In the genomic region with DNA sequence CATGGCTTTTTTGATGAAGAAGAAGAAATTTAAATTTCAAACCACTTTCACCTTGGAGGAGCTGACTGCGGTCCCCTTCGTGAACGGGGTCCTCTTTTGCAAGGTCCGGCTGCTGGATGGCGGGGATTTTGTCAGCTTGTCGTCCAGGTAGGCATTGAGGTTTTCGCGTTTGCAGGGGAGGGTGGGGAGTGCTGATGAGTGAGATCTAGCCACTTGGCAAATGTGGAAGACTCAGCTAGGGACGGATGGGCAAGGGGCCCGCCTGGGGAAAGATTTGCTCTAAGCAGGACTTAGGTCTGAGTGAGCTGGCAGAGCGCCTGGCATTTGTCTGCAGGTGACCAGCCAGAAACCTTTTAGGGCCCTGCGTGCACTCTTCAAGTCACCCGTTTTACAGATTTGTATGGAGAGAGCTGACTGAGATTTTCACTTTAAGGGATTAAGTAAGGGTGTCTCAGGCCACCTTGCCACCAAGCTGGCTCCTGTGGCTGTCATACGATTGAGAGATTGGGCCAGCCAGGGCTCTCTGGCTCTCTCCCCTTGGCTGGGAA, we compare ENCODE assay signal across 8 mouse cellular contexts. TPM values are rescaled to one million over a fixed set of nuclear protein-coding genes. Genes with fewer than 3 reads are reported as not detected.
DNase-seq lines count a peak whose midpoint lies in the region; ATAC-seq and TF ChIP-seq lines count a peak whose summit lies in the region.

No protein-coding gene starts in this region.

- peak overlapping the region; percentile 74 for H3K4me3 ChIP-seq in gastrocnemius, adult 2 months
- peak overlapping the region; percentile 67 to 86 (median 69) for H3K4me3 ChIP-seq in CH12.LX (replicated peaks in 1 of 3; ENCODE audit: low read depth in 2 of 3, low read length in 2 of 3, poor library complexity in 1 of 3)
- H3K4me3 ChIP-seq in embryonic facial prominence, embryonic 10.5 days, result peak overlapping the region; percentile 80
- H3K4me3 ChIP-seq in hindbrain, embryonic 15.5 days, result peak overlapping the region; percentile 87
- H3K4me3 ChIP-seq in liver, embryonic 12.5 days, result peak overlapping the region; percentile 76
- peak overlapping the region; percentile 74 for H3K4me3 ChIP-seq in olfactory bulb, adult 2 months (ENCODE audit: insufficient read depth, low read depth, low read length)

- peaks cover 12 to 31% of the 10 kb centered on the region in 2 experiments for H3K4me1 ChIP-seq in CH12.LX (ENCODE audit: control insufficient read depth in 1 of 2, insufficient read depth in 2 of 2)
- peaks cover 79% of the 10 kb centered on the region for H3K4me1 ChIP-seq in embryonic facial prominence, embryonic 10.5 days
- peaks cover 55% of the 10 kb centered on the region for H3K4me1 ChIP-seq in hindbrain, embryonic 15.5 days (replicated peaks)
- H3K4me1 ChIP-seq in liver, embryonic 12.5 days, result peaks cover 39% of the 10 kb centered on the region
- peaks cover 28% of the 10 kb centered on the region for H3K4me1 ChIP-seq in olfactory bulb, adult 2 months (ENCODE audit: control insufficient read depth, insufficient read depth, low read length)

- H3K79me2 ChIP-seq in CH12.LX (replicated peaks; ENCODE audit: control insufficient read depth, extremely low read depth, insufficient read depth, poor library complexity, severe bottlenecking), result no peaks in the 10 kb centered on the region; the same call in 1 of the 2 replicates

- peak overlapping the region; percentile 89 for H3K4me2 ChIP-seq in CH12.LX (ENCODE audit: insufficient read depth, low read depth, poor library complexity, severe bottlenecking)
- H3K4me2 ChIP-seq in hindbrain, embryonic 15.5 days, result peak overlapping the region; percentile 71
- peak overlapping the region; percentile 100 for H3K4me2 ChIP-seq in liver, embryonic 12.5 days

- peaks cover 9% of the 10 kb centered on the region for H3K27me3 ChIP-seq in CH12.LX (replicated peaks)
- no peaks in the 10 kb centered on the region for H3K27me3 ChIP-seq in embryonic facial prominence, embryonic 10.5 days (replicated peaks; ENCODE audit: low read depth, poor library complexity, severe bottlenecking)
- H3K27me3 ChIP-seq in hindbrain, embryonic 15.5 days, result no peaks in the 10 kb centered on the region
- H3K27me3 ChIP-seq in liver, embryonic 12.5 days (replicated peaks), result peaks cover 66% of the 10 kb centered on the region

- no peak for TF ChIP-seq CTCF in gastrocnemius, adult 2 months (IDR thresholded peaks at IDR 0.05)
- TF ChIP-seq CTCF in CH12.LX (conservative IDR thresholded peaks at IDR 0.05 in 1 of 2, IDR thresholded peaks at IDR 0.05 in 1 of 2; ENCODE audit: low read depth in 2 of 2, low read length in 2 of 2), result no peak
- TF ChIP-seq CTCF in olfactory bulb, adult 2 months (IDR thresholded peaks at IDR 0.05; ENCODE audit: insufficient read depth, low read depth, low read length), result no peak

- no peak for TF ChIP-seq EP300 in CH12.LX (IDR thresholded peaks at IDR 0.05; ENCODE audit: low read length)

- peak overlapping the region; percentile 61 for H3K9ac ChIP-seq in CH12.LX (ENCODE audit: insufficient read depth, low read depth)
- peak overlapping the region; percentile 87 for H3K9ac ChIP-seq in hindbrain, embryonic 15.5 days
- peak overlapping the region; percentile 79 for H3K9ac ChIP-seq in liver, embryonic 12.5 days

- DNase-seq in gastrocnemius, adult 2 months, result peak; percentile 51
- no peak for DNase-seq in gastrocnemius, postnatal 25 days
- no peak for DNase-seq in CH12.LX (ENCODE audit: extremely low read depth)
- peak; percentile 24 for DNase-seq in embryonic facial prominence, embryonic 10.5 days (ENCODE audit: low spot score)

- no peak for TF ChIP-seq RAD21 in CH12.LX (IDR thresholded peaks at IDR 0.05; ENCODE audit: low read depth, low read length)

- peaks cover 0 to 3% of the 10 kb centered on the region in 2 experiments for H3K36me3 ChIP-seq in CH12.LX (replicated peaks in 1 of 2; ENCODE audit: control insufficient read depth in 1 of 2, insufficient read depth in 1 of 2, low read length in 1 of 2)
- H3K36me3 ChIP-seq in embryonic facial prominence, embryonic 10.5 days (replicated peaks), result 0 out of 2 replicates have a peak, but pooled peaks cover 4% of the 10 kb centered on the region
- H3K36me3 ChIP-seq in hindbrain, embryonic 15.5 days, result no peaks in the 10 kb centered on the region
- H3K36me3 ChIP-seq in liver, embryonic 12.5 days, result no peaks in the 10 kb centered on the region

- intact Hi-C loops in gastrocnemius, adult 2 months (cut with DNase I), result no loop called here

- no peak for ATAC-seq in hindbrain, embryonic 15.5 days (ENCODE audit: low FRiP score, low read depth)
- ATAC-seq in liver, embryonic 12.5 days, result no peak
- no peak for ATAC-seq in granulocyte monocyte progenitor cell, adult 5-6 weeks (replicated peaks; ENCODE audit: poor library complexity, severe bottlenecking)

- dilution Hi-C loops in CH12.LX (cut with MboI; ENCODE audit: extremely low pct_ligation_motif_present, extremely low pct_unique_long_range_greater_than_20kb, low sequenced_read_pairs), result no loop called here

- no peak for TF ChIP-seq POLR2A in CH12.LX (IDR thresholded peaks at IDR 0.05; ENCODE audit: low read depth, low read length)
- TF ChIP-seq POLR2A in olfactory bulb, adult 2 months (IDR thresholded peaks at IDR 0.05; ENCODE audit: insufficient read depth, low read depth, low read length), result 0 out of 2 replicates have a peak, but pooled peaks have one; percentile 23

- H3K9me3 ChIP-seq in CH12.LX (replicated peaks; ENCODE audit: low read length), result no peaks in the 10 kb centered on the region
- H3K9me3 ChIP-seq in embryonic facial prominence, embryonic 10.5 days, result no peaks in the 10 kb centered on the region
- no peaks in the 10 kb centered on the region for H3K9me3 ChIP-seq in hindbrain, embryonic 15.5 days
- H3K9me3 ChIP-seq in liver, embryonic 12.5 days (replicated peaks), result no peaks in the 10 kb centered on the region

- peak overlapping the region; percentile 93 for H3K27ac ChIP-seq in gastrocnemius, adult 2 months
- H3K27ac ChIP-seq in CH12.LX (ENCODE audit: insufficient read depth, low read depth), result peak overlapping the region; percentile 68; the same call in 1 of the 2 replicates
- peak overlapping the region; percentile 96 for H3K27ac ChIP-seq in embryonic facial prominence, embryonic 10.5 days (replicated peaks)
- H3K27ac ChIP-seq in hindbrain, embryonic 15.5 days (replicated peaks), result peak overlapping the region; percentile 93
- no peak overlapping the region for H3K27ac ChIP-seq in liver, embryonic 12.5 days
- H3K27ac ChIP-seq in olfactory bulb, adult 2 months (ENCODE audit: insufficient read depth, low read depth, low read length), result peak overlapping the region; percentile 12; the same call in 1 of the 2 replicates

- in situ Hi-C loops in CH12.LX (cut with MboI; ENCODE audit: low pct_ligation_motif_present, low pct_unique_long_range_greater_than_20kb, low sequenced_read_pairs), result no loop called here

- WGBS in embryonic facial prominence, embryonic 10.5 days, result under 1% methylated on average over 14 of the region's 14 CpGs
- 0% methylated on average over 14 of the region's 14 CpGs for WGBS in hindbrain, embryonic 15.5 days
- 3% methylated on average over 14 of the region's 14 CpGs for WGBS in liver, embryonic 12.5 days (ENCODE audit: insufficient replicate concordance)
- 5% methylated on average over 14 of the region's 14 CpGs for WGBS in olfactory bulb, adult 2 months

RNA-seq across cellular contexts. Expression of a gene that starts 1.0 kb away (rescaled TPM):
- total RNA-seq in gastrocnemius, adult 2 months (2021), result 1 to 10 TPM; 1.8 to 3.1 TPM
- total RNA-seq in gastrocnemius, postnatal 25 days (2021), result 1 to 10 TPM; 2.4 to 2.9 TPM
- total RNA-seq in CH12.LX (2012; rRNA removed) (3.8 and 5.1 TPM in 2 replicates), CH12.LX (2014; rRNA removed) (1.3 and 1.7 TPM in 2 replicates)
- 6.7 and 7.8 TPM in 2 replicates for polyA plus RNA-seq in CH12.LX (2012; ENCODE audit: insufficient read length, low read depth)
- polyA plus RNA-seq in embryonic facial prominence, embryonic 10.5 days (2016; fragmentation: Nextera tagmentation; extraction: Ambion mirVana), result 11.8 and 12.3 TPM in 2 replicates
- 7.5 and 9.5 TPM in 2 replicates for polyA plus RNA-seq in hindbrain, embryonic 15.5 days (2015; fragmentation: Nextera tagmentation; extraction: Ambion mirVana)
- polyA plus RNA-seq in liver, embryonic 12.5 days (2016; fragmentation: Nextera tagmentation; extraction: Ambion mirVana), result 2.4 and 2.5 TPM in 2 replicates
- not detected in 2 replicates for polyA plus RNA-seq in olfactory bulb, adult 2 months (2012; ENCODE audit: insufficient read depth, insufficient read length, low replicate concordance, missing spikeins)
- total RNA-seq in granulocyte monocyte progenitor cell, adult 5-6 weeks (2014; fragmentation: Nextera tagmentation), result 2.4 and 3.8 TPM in 2 replicates
- total RNA-seq in granulocyte monocyte progenitor cell, adult 5-6 weeks (2017), result 1.3 and 1.5 TPM in 2 replicates

RNA-seq across cellular contexts. Expression of a gene that starts 34.5 kb away (rescaled TPM):
- total RNA-seq in gastrocnemius, adult 2 months (2021), result 10 to 100 TPM; 11.1 to 14.1 TPM
- 10 to 100 TPM; 11.7 to 12.6 TPM for total RNA-seq in gastrocnemius, postnatal 25 days (2021)
- 30.9 and 38.1 TPM in 2 replicates for total RNA-seq in CH12.LX (2012; rRNA removed)
- 29.8 and 33.8 TPM in 2 replicates for total RNA-seq in CH12.LX (2014; rRNA removed)
- 63.6 and 65.7 TPM in 2 replicates for polyA plus RNA-seq in CH12.LX (2012; ENCODE audit: insufficient read length, low read depth)
- 109 and 111 TPM in 2 replicates for polyA plus RNA-seq in embryonic facial prominence, embryonic 10.5 days (2016; fragmentation: Nextera tagmentation; extraction: Ambion mirVana)
- 138 and 140 TPM in 2 replicates for polyA plus RNA-seq in hindbrain, embryonic 15.5 days (2015; fragmentation: Nextera tagmentation; extraction: Ambion mirVana)
- 69.5 and 73.8 TPM in 2 replicates for polyA plus RNA-seq in liver, embryonic 12.5 days (2016; fragmentation: Nextera tagmentation; extraction: Ambion mirVana)
- polyA plus RNA-seq in olfactory bulb, adult 2 months (2012; ENCODE audit: insufficient read depth, insufficient read length, low replicate concordance, missing spikeins), result not detected in 2 replicates
- 93.4 and 126 TPM in 2 replicates for total RNA-seq in granulocyte monocyte progenitor cell, adult 5-6 weeks (2014; fragmentation: Nextera tagmentation)
- 32.8 and 33.4 TPM in 2 replicates for total RNA-seq in granulocyte monocyte progenitor cell, adult 5-6 weeks (2017)

RNA-seq across cellular contexts. Expression of a gene that starts 38.4 kb away (rescaled TPM):
- not detected for total RNA-seq in gastrocnemius, adult 2 months (2021)
- total RNA-seq in gastrocnemius, postnatal 25 days (2021), result not detected
- total RNA-seq in CH12.LX (2012; rRNA removed), result 0.64 and 1.3 TPM in 2 replicates
- total RNA-seq in CH12.LX (2014; rRNA removed), result 0.28 TPM in 1 of 2 replicates, not detected in the other
- 0.57 and 0.82 TPM in 2 replicates for polyA plus RNA-seq in CH12.LX (2012; ENCODE audit: insufficient read length, low read depth)
- 2.0 and 2.1 TPM in 2 replicates for polyA plus RNA-seq in embryonic facial prominence, embryonic 10.5 days (2016; fragmentation: Nextera tagmentation; extraction: Ambion mirVana)
- 11.9 and 15.3 TPM in 2 replicates for polyA plus RNA-seq in hindbrain, embryonic 15.5 days (2015; fragmentation: Nextera tagmentation; extraction: Ambion mirVana)
- 0.13 TPM in 1 of 2 replicates, not detected in the other for polyA plus RNA-seq in liver, embryonic 12.5 days (2016; fragmentation: Nextera tagmentation; extraction: Ambion mirVana)
- polyA plus RNA-seq in olfactory bulb, adult 2 months (2012; ENCODE audit: insufficient read depth, insufficient read length, low replicate concordance, missing spikeins), result not detected in 2 replicates
- 1.8 TPM in 1 of 2 replicates, not detected in the other for total RNA-seq in granulocyte monocyte progenitor cell, adult 5-6 weeks (2014; fragmentation: Nextera tagmentation)
- total RNA-seq in granulocyte monocyte progenitor cell, adult 5-6 weeks (2017), result not detected in 2 replicates

RNA-seq across cellular contexts. Expression of a gene that starts 39.3 kb away (rescaled TPM):
- total RNA-seq in gastrocnemius, adult 2 months (2021), result not detected
- not detected for total RNA-seq in gastrocnemius, postnatal 25 days (2021)
- total RNA-seq in CH12.LX (2012; rRNA removed), result 0.13 TPM in 1 of 2 replicates, not detected in the other
- not detected in 2 replicates for total RNA-seq in CH12.LX (2014; rRNA removed)
- not detected in 2 replicates for polyA plus RNA-seq in CH12.LX (2012; ENCODE audit: insufficient read length, low read depth)
- polyA plus RNA-seq in embryonic facial prominence, embryonic 10.5 days (2016; fragmentation: Nextera tagmentation; extraction: Ambion mirVana), result 0.11 TPM in 2 replicates
- polyA plus RNA-seq in hindbrain, embryonic 15.5 days (2015; fragmentation: Nextera tagmentation; extraction: Ambion mirVana), result 0.79 and 0.87 TPM in 2 replicates
- polyA plus RNA-seq in liver, embryonic 12.5 days (2016; fragmentation: Nextera tagmentation; extraction: Ambion mirVana), result not detected in 2 replicates
- polyA plus RNA-seq in olfactory bulb, adult 2 months (2012; ENCODE audit: insufficient read depth, insufficient read length, low replicate concordance, missing spikeins), result not detected in 2 replicates
- not detected in 2 replicates for total RNA-seq in granulocyte monocyte progenitor cell, adult 5-6 weeks (2014; fragmentation: Nextera tagmentation)
- not detected in 2 replicates for total RNA-seq in granulocyte monocyte progenitor cell, adult 5-6 weeks (2017)

RNA-seq across cellular contexts. Expression of a gene that starts 50.7 kb away (rescaled TPM):
- total RNA-seq in gastrocnemius, adult 2 months (2021), result 10 to 100 TPM in 1 of 2 experiments, 1 to 10 TPM in 1; 8.7 to 21.6 TPM
- total RNA-seq in gastrocnemius, postnatal 25 days (2021), result 10 to 100 TPM; 24.6 to 29.2 TPM
- total RNA-seq in CH12.LX (2012; rRNA removed) (51.9 and 57.4 TPM in 2 replicates), CH12.LX (2014; rRNA removed) (45.9 and 58.3 TPM in 2 replicates)
- polyA plus RNA-seq in CH12.LX (2012; ENCODE audit: insufficient read length, low read depth), result 81.7 and 87.0 TPM in 2 replicates
- 25.1 and 26.4 TPM in 2 replicates for polyA plus RNA-seq in embryonic facial prominence, embryonic 10.5 days (2016; fragmentation: Nextera tagmentation; extraction: Ambion mirVana)
- 41.2 and 41.9 TPM in 2 replicates for polyA plus RNA-seq in hindbrain, embryonic 15.5 days (2015; fragmentation: Nextera tagmentation; extraction: Ambion mirVana)
- polyA plus RNA-seq in liver, embryonic 12.5 days (2016; fragmentation: Nextera tagmentation; extraction: Ambion mirVana), result 17.5 and 18.9 TPM in 2 replicates
- not detected in 2 replicates for polyA plus RNA-seq in olfactory bulb, adult 2 months (2012; ENCODE audit: insufficient read depth, insufficient read length, low replicate concordance, missing spikeins)
- 37.5 and 51.7 TPM in 2 replicates for total RNA-seq in granulocyte monocyte progenitor cell, adult 5-6 weeks (2014; fragmentation: Nextera tagmentation)
- 26.0 and 31.9 TPM in 2 replicates for total RNA-seq in granulocyte monocyte progenitor cell, adult 5-6 weeks (2017)

Comparison
In these comparisons a context has a peak if more than half of its experiments do, and no peak if none do; other contexts are left out.
1. DNase-seq: peak in gastrocnemius, adult 2 months (single experiment) and embryonic facial prominence, embryonic 10.5 days (single experiment); none in gastrocnemius, postnatal 25 days (single experiment) and CH12.LX (single experiment).
2. RNA of a gene that starts 34.5 kb away (polyA plus RNA-seq): 138 to 140 TPM in hindbrain, embryonic 15.5 days, 109 to 111 TPM in embryonic facial prominence, embryonic 10.5 days, 69.5 to 73.8 TPM in liver, embryonic 12.5 days and 63.6 to 65.7 TPM in CH12.LX; not detected in olfactory bulb, adult 2 months; every median in the first group is over 10 times any median in the second.
3. Peak in every context shown above with its lines, with median percentiles within 50 percentile points of each other: H3K4me3 ChIP-seq, H3K4me2 ChIP-seq and H3K9ac ChIP-seq.